In genomic region chr8:128534442-128534871, GRCm38 (mm10) we compare ENCODE assay signal across 11 mouse cellular contexts.
DNase-seq lines count a peak whose midpoint lies in the region; ATAC-seq lines count a peak whose summit lies in the region.
"Had no signal": no experiment of that assay in that cellular context is flagged by ENCODE, and none has a peak within 500 bp of the region (broad histone marks: within the 10 kb centered on the region; RNA-seq: fewer than 3 reads in every experiment).

No protein-coding gene starts in this region.

- no peaks in the 10 kb centered on the region for H3K36me3 ChIP-seq in midbrain, embryonic 13.5 days
- no peaks in the 10 kb centered on the region for H3K36me3 ChIP-seq in midbrain, embryonic 10.5 days
- no peaks in the 10 kb centered on the region for H3K36me3 ChIP-seq in forebrain, embryonic 14.5 days (ENCODE audit: control insufficient read depth, insufficient read depth, low read length)
- no peaks in the 10 kb centered on the region for H3K36me3 ChIP-seq in intestine, embryonic 16.5 days (ENCODE audit: control insufficient read depth, insufficient read depth, low read length)
- H3K36me3 ChIP-seq: intestine, embryonic 15.5 days; limb, embryonic 13.5 days had no signal

- DNase-seq in midbrain, embryonic 10.5 days (ENCODE audit: low spot score): no peak
- peak; percentile 86 for DNase-seq in forebrain, embryonic 14.5 days (ENCODE audit: low spot score)
- peak; percentile 18 to 32 for DNase-seq in layer of hippocampus, adult 8-10 months (ENCODE audit: low spot score in 2 of 2)
- peak; percentile 47 to 53 for DNase-seq in thymus, postnatal 10 days (ENCODE audit: low spot score in 2 of 2)
- no peak for DNase-seq in lung, postnatal 10 days
- DNase-seq in adrenal gland, postnatal 36 days: no peak

- H3K27me3 ChIP-seq in midbrain, embryonic 13.5 days: peaks cover 11% of the 10 kb centered on the region
- H3K27me3 ChIP-seq in midbrain, embryonic 10.5 days (ENCODE audit: low read depth, poor library complexity, severe bottlenecking): peaks cover 27% of the 10 kb centered on the region; the same call in 1 of the 2 replicates
- H3K27me3 ChIP-seq in forebrain, embryonic 14.5 days (replicated peaks; ENCODE audit: control insufficient read depth, insufficient read depth, low read length): no peaks in the 10 kb centered on the region
- no peaks in the 10 kb centered on the region for H3K27me3 ChIP-seq in intestine, embryonic 16.5 days (replicated peaks; ENCODE audit: control insufficient read depth, insufficient read depth, low read length)
- H3K27me3 ChIP-seq: intestine, embryonic 15.5 days; limb, embryonic 13.5 days had no signal

- H3K4me2 ChIP-seq in midbrain, embryonic 13.5 days (replicated peaks): no peak overlapping the region
- no peak overlapping the region for H3K4me2 ChIP-seq in forebrain, embryonic 14.5 days (ENCODE audit: low read length)
- no peak overlapping the region for H3K4me2 ChIP-seq in intestine, embryonic 16.5 days (ENCODE audit: low read depth, low read length)
- H3K4me2 ChIP-seq: intestine, embryonic 15.5 days; limb, embryonic 13.5 days had no signal

- no peaks in the 10 kb centered on the region for H3K9me3 ChIP-seq in midbrain, embryonic 13.5 days
- H3K9me3 ChIP-seq in midbrain, embryonic 10.5 days (replicated peaks): no peaks in the 10 kb centered on the region
- no peaks in the 10 kb centered on the region for H3K9me3 ChIP-seq in forebrain, embryonic 14.5 days (replicated peaks; ENCODE audit: control insufficient read depth, low read length)
- H3K9me3 ChIP-seq in intestine, embryonic 16.5 days (ENCODE audit: control insufficient read depth, low read length): no peaks in the 10 kb centered on the region
- H3K9me3 ChIP-seq: intestine, embryonic 15.5 days; limb, embryonic 13.5 days had no signal

- WGBS in midbrain, embryonic 13.5 days: 43% methylated on average over 3 of the region's 3 CpGs
- 61% methylated on average over 3 of the region's 3 CpGs for WGBS in midbrain, embryonic 10.5 days
- WGBS in forebrain, embryonic 14.5 days: 19% methylated on average over 3 of the region's 3 CpGs
- 42% methylated on average over 3 of the region's 3 CpGs for WGBS in intestine, embryonic 16.5 days

- H3K4me1 ChIP-seq in midbrain, embryonic 13.5 days (replicated peaks): peaks cover 13% of the 10 kb centered on the region
- H3K4me1 ChIP-seq in midbrain, embryonic 10.5 days: peaks cover 20% of the 10 kb centered on the region
- H3K4me1 ChIP-seq in forebrain, embryonic 14.5 days (ENCODE audit: control insufficient read depth, insufficient read depth, low read length): peaks cover 18% of the 10 kb centered on the region
- H3K4me1 ChIP-seq in intestine, embryonic 16.5 days (ENCODE audit: control insufficient read depth, insufficient read depth, low read length): no peaks in the 10 kb centered on the region
- H3K4me1 ChIP-seq: intestine, embryonic 15.5 days; limb, embryonic 13.5 days had no signal

- no peak overlapping the region for H3K9ac ChIP-seq in midbrain, embryonic 13.5 days (replicated peaks)
- H3K9ac ChIP-seq in forebrain, embryonic 14.5 days (ENCODE audit: low read length): no peak overlapping the region
- no peak overlapping the region for H3K9ac ChIP-seq in intestine, embryonic 16.5 days (ENCODE audit: low read depth, low read length)
- H3K9ac ChIP-seq: intestine, embryonic 15.5 days; limb, embryonic 13.5 days had no signal

- peak; percentile 66; the same call in 1 of the 2 replicates for ATAC-seq in midbrain, embryonic 13.5 days
- peak; percentile 89 for ATAC-seq in forebrain, embryonic 14.5 days
- ATAC-seq in intestine, embryonic 16.5 days: no peak
- ATAC-seq: intestine, embryonic 15.5 days had no signal

- H3K4me3 ChIP-seq in midbrain, embryonic 13.5 days (replicated peaks): no peak overlapping the region
- H3K4me3 ChIP-seq in midbrain, embryonic 10.5 days: no peak overlapping the region
- no peak overlapping the region for H3K4me3 ChIP-seq in forebrain, embryonic 14.5 days (ENCODE audit: low read depth, low read length)
- H3K4me3 ChIP-seq in intestine, embryonic 16.5 days (ENCODE audit: low read length): no peak overlapping the region
- H3K4me3 ChIP-seq: intestine, embryonic 15.5 days; limb, embryonic 13.5 days had no signal

- no peak overlapping the region for H3K27ac ChIP-seq in midbrain, embryonic 13.5 days
- H3K27ac ChIP-seq in midbrain, embryonic 10.5 days (replicated peaks): no peak overlapping the region
- H3K27ac ChIP-seq in forebrain, embryonic 14.5 days (ENCODE audit: low read depth, low read length): peak overlapping the region; percentile 36; the same call in 1 of the 2 replicates
- no peak overlapping the region for H3K27ac ChIP-seq in intestine, embryonic 16.5 days (ENCODE audit: low read length)
- H3K27ac ChIP-seq: intestine, embryonic 15.5 days; limb, embryonic 13.5 days; macrophage had no signal

Comparison
In these comparisons a context has a peak if more than half of its experiments do, and no peak if none do; other contexts are left out.
1. DNase-seq: peak in forebrain, embryonic 14.5 days (single experiment), layer of hippocampus, adult 8-10 months (2 of 2) and thymus, postnatal 10 days (2 of 2); none in midbrain, embryonic 10.5 days (single experiment), lung, postnatal 10 days (single experiment) and adrenal gland, postnatal 36 days (0 of 2).